Mouse (Mus musculus) E14TG2a.4 (cell line): Measurements from ENCODE around the gene Mybbp1a.

Source experiments
- CTCF ChIP-seq: conservative IDR thresholded peaks from 2 replicates; pipeline ENCODE4 v1.5.1; 2014; ENCODE audit warnings: low read length
- NANOG ChIP-seq: IDR thresholded peaks from 2 replicates; pipeline ENCODE4 v1.6.1; 2014; ENCODE audit warnings: borderline replicate concordance, low read length, mixed read lengths

- TF ChIP-seq CTCF: no peak
- no peak for TF ChIP-seq NANOG
Observed at GRCm38 (mm10) chr11:72478228-72478627, 37.1 kb downstream of the Mybbp1a start.
